Mouse (Mus musculus) thymus, adult 2 months (tissue): Measurements from ENCODE around the gene Mkrn2os. TPM values are rescaled to one million over a fixed set of nuclear protein-coding genes. Genes with fewer than 3 reads are reported as not detected.

ENCODE experiments used
- DNase-seq: peaks from one replicate; pipeline ENCODE4 v3.0.0; 2021
- H3K27ac ChIP-seq: fragments of 200-500 bp; 2 replicates; pipeline ENCODE4 v1.5.1; 2012; ENCODE audit warnings: low read length, control low read depth; ENCODE audit not compliant: control insufficient read depth, insufficient read depth
- H3K27me3 ChIP-seq: fragments of 200-500 bp; 2 replicates; pipeline ENCODE4 v1.6.1; 2012; ENCODE audit warnings: mild to moderate bottlenecking, low read length, moderate library complexity, mixed read lengths; ENCODE audit not compliant: control insufficient read depth, insufficient read depth
- H3K36me3 ChIP-seq: fragments of 200-500 bp; 2 replicates; pipeline ENCODE4 v1.6.1; 2012; ENCODE audit warnings: mild to moderate bottlenecking, low read length, moderate library complexity; ENCODE audit not compliant: control insufficient read depth, insufficient read depth
- H3K4me1 ChIP-seq: fragments of 200-500 bp; replicated peaks from 2 replicates; pipeline ENCODE4 v1.6.1; 2012; ENCODE audit warnings: low read length; ENCODE audit not compliant: control insufficient read depth, insufficient read depth
- H3K4me3 ChIP-seq: fragments of 200-500 bp; 2 replicates; pipeline ENCODE4 v1.5.1; 2012; ENCODE audit warnings: mild to moderate bottlenecking, low read length, control low read depth, moderate library complexity; ENCODE audit not compliant: control insufficient read depth, insufficient read depth
- CTCF ChIP-seq: fragments of 200-500 bp; IDR thresholded peaks from 2 replicates; pipeline ENCODE4 v1.5.1; 2012; ENCODE audit warnings: mild to moderate bottlenecking, control low read depth, low read length, moderate library complexity, borderline replicate concordance; ENCODE audit not compliant: control insufficient read depth, poor library complexity, insufficient read depth; ENCODE audit errors: extremely low read depth
- POLR2A ChIP-seq: fragments of 200-500 bp; IDR thresholded peaks from 2 replicates; pipeline ENCODE4 v1.6.1; 2012; ENCODE audit warnings: mild to moderate bottlenecking, low read length, control low read depth, moderate library complexity; ENCODE audit not compliant: control insufficient read depth, poor library complexity, insufficient read depth; ENCODE audit errors: extremely low read depth
- WGBS: fragments of 180-500 bp; shearing (Covaris S2); methylation state at CpG from one replicate; pipeline ENCODE4 v1.1.7; 2018; 5-methylcytosine and 5-hydroxymethylcytosine counted together
- polyA plus RNA-seq: library from polyadenylated mRNA; depleted of rRNA; stranded (reverse); fragments of >200 nt; gene quantifications from 2 replicates; pipeline ENCODE4 v1.2.3, GENCODE M21; 2012

Mkrn2os gene
- polyA plus RNA-seq, 1 experiment: 3.0 TPM

DNA sequence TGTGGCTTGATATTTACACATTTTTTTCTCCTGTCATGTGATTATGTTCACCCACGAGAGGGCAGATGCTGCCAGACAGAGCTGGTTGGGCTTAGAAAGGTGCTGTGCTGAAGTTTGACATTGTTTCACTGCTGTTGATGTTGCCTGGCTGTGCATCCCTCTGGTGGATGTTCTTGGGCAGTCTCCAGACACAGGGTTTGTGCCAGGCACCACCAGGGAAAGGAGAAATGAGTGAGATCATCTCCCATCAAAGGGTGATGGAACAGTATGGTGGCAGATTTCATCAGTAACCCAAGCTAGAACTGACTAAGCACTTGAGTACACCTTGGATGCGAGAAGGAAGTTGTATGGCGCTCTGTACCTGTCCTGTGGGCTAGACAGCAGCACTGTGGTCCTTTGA lies 23.6 kb upstream of the Mkrn2os start:
- H3K4me3 ChIP-seq: no peak overlapping the region
- peaks cover 18% of the 10 kb centered on the region for H3K4me1 ChIP-seq
- H3K27ac ChIP-seq: no peak overlapping the region
- H3K36me3 ChIP-seq: peaks cover 82% of the 10 kb centered on the region
- no peak for DNase-seq
- no peaks in the 10 kb centered on the region for H3K27me3 ChIP-seq
- TF ChIP-seq POLR2A (no peak), CTCF (no peak)
- 81% methylated on average over 3 of the region's 3 CpGs for WGBS

DNA sequence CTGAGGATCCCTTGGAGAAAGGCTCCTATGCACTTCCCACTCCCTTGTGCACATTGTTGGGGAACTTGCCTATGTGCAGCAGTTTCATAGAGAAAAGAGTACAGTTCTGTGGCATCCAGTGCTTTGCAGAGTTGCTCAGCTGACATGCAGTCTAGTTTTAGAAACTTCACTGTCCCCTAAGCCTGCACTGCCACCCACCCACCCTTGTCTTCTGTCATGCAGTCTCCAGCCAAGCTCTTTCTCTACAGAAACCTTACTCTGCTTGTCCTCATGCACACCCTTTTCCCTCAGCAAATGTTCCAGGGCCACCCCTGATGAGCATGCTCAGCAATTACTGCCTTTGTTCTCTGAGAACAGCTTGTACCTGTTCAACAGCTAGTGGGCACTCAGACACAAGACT lies 21.4 kb upstream of the Mkrn2os start:
- DNase-seq: no peak
- H3K4me3 ChIP-seq: no peak overlapping the region
- H3K36me3 ChIP-seq: peaks cover 76% of the 10 kb centered on the region
- no peaks in the 10 kb centered on the region for H3K27me3 ChIP-seq
- H3K4me1 ChIP-seq: 0 out of 2 replicates have a peak, but pooled peaks cover 5% of the 10 kb centered on the region
- no peak overlapping the region for H3K27ac ChIP-seq
- TF ChIP-seq POLR2A: no peak
- TF ChIP-seq CTCF: no peak

DNA sequence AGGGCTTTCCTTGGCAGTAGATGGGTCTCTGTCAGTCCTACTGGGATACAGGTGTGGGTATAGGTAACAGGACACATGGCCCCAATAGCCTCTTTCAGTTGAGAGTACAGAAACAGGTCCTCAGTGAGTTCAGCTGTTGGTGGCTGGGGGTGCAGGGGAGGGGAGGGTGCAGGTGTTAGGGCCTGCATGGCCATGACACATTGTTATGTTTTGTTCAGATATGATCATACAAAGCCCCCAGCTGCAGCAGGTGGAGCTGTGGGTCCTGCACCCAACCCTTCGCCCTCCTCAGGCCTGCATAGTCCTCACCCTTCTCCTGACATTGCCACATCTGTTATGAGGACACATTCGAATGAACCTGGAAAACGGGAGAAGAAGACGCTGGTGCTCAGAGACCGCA lies 17.9 kb upstream of the Mkrn2os start:
- 87% methylated on average over 5 of the region's 5 CpGs for WGBS
- no peak for TF ChIP-seq CTCF
- no peak for TF ChIP-seq POLR2A
- DNase-seq: no peak

DNA sequence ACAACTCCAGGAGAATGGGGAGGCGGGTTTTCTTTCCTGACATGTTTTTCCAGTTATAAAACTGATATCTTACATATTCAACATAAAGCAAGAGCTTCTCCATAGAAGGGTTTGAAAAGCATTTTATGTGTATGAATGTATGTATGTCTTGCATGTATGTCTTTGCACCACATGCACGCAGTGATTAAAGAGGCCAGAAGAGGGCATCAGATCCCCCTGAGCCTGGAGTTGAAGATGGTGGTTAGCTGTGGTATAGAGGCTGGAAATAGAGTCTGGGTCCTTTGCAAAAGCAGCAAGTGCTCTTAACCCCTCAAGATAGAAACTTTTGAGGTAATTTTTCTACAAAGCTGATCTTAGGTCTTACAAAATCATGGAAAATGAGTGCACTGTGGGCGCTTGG lies 16.7 kb upstream of the Mkrn2os start:
- Histone ChIP-seq H3K4me1 (0 out of 2 replicates have a peak, but pooled peaks cover 5% of the 10 kb centered on the region), H3K27me3 (no peaks in the 10 kb centered on the region), H3K4me3 (no peak overlapping the region), H3K36me3 (peaks cover 31% of the 10 kb centered on the region), H3K27ac (no peak overlapping the region)
- peak; percentile 55 for DNase-seq
- no peak for TF ChIP-seq CTCF
- no peak for TF ChIP-seq POLR2A
- WGBS: 91% methylated on average over 3 of the region's 3 CpGs

More for the DNA sequence above, 17.9 kb upstream of the Mkrn2os start:
- Histone ChIP-seq H3K36me3 (peaks cover 41% of the 10 kb centered on the region), H3K4me3 (no peak overlapping the region), H3K4me1 (0 out of 2 replicates have a peak, but pooled peaks cover 5% of the 10 kb centered on the region), H3K27ac (peak overlapping the region; percentile 55), H3K27me3 (no peaks in the 10 kb centered on the region)

DNA sequence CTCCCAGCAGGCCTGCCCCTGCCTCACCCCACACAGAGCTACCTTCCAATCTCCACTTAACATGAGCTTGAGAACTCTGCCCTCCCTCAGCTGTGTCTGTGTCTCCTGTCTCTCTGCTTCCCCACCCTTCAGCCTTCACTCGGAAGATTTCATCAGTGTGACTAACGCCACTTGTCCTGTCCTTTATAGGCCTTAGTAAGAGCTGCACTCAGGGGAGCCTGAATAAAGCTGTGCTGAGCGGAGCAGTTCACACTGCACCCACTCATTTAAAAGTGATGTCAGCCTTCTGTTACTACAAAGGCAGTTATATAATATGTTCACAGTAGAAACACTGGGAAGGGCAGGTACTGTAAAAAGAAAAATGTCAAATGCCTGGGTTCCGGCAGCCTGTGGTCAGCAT lies 15.1 kb upstream of the Mkrn2os start:
- TF ChIP-seq POLR2A: no peak
- TF ChIP-seq CTCF: no peak
- no peaks in the 10 kb centered on the region for H3K27me3 ChIP-seq
- no peak overlapping the region for H3K27ac ChIP-seq
- 96% methylated on average over 4 of the region's 4 CpGs for WGBS
- H3K4me3 ChIP-seq: no peak overlapping the region
- H3K4me1 ChIP-seq: peaks cover 11% of the 10 kb centered on the region
- H3K36me3 ChIP-seq: peaks cover 16% of the 10 kb centered on the region
- no peak for DNase-seq

DNA sequence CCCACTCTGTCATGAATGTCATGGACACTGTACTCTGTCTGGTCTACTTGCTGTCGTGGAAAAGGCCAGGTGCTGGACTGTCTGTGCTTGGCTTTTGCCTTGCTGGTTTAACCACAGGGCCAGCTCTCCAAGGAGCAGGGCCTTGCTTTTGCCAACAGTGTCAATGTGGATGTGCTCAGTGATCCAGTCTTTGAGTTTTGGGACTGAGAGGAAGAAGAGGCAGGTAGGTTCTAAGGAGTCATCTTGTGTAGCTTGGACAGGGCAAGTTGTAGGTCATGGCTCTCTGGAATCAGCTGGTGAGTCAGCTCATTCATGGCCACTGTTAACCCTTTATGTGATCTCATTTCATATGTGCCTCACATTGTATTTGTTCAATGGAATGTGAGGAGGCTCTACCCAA lies 14.1 kb upstream of the Mkrn2os start:
- no peak for DNase-seq
- no peak overlapping the region for H3K4me3 ChIP-seq
- peaks cover 9% of the 10 kb centered on the region for H3K36me3 ChIP-seq
- no peak overlapping the region for H3K27ac ChIP-seq
- H3K27me3 ChIP-seq: no peaks in the 10 kb centered on the region
- TF ChIP-seq CTCF (no peak), POLR2A (no peak)
- WGBS: 96% methylated on average over 1 of the region's 1 CpGs
- H3K4me1 ChIP-seq: peaks cover 13% of the 10 kb centered on the region
